Mouse (Mus musculus) intestine, embryonic 16.5 days (tissue): ENCODE results near the gene Immp2l. TPM values are rescaled to one million over a fixed set of nuclear protein-coding genes. Genes with fewer than 3 reads are reported as not detected.
"Not testable (repeated sequence)": the region's sequence is repeated elsewhere in the genome, so short reads cannot be mapped to it uniquely, and the experiment has no call there.

ENCODE experiments used
- ATAC-seq: fragments of 200-750 bp; cut with Nextera tagmentation; 2 replicates; pipeline ENCODE4 v1.8.0; 2017; ENCODE audit warnings: moderate TSS enrichment, moderate library complexity
- H3K27ac ChIP-seq: fragments of 300-500 bp; sonication (generic); 2 replicates; pipeline ENCODE4 v1.5.1; 2014; ENCODE audit warnings: mild to moderate bottlenecking, low read length
- H3K27me3 ChIP-seq: fragments of 300-500 bp; sonication (generic); replicated peaks from 2 replicates; pipeline ENCODE4 v1.6.1; 2014; ENCODE audit warnings: low read length, control low read depth, mixed read lengths; ENCODE audit not compliant: control insufficient read depth, insufficient read depth
- H3K36me3 ChIP-seq: fragments of 300-500 bp; sonication (generic); 2 replicates; pipeline ENCODE4 v1.6.1; 2014; ENCODE audit warnings: low read length, control low read depth; ENCODE audit not compliant: control insufficient read depth, insufficient read depth
- H3K4me1 ChIP-seq: fragments of 300-500 bp; sonication (generic); 2 replicates; pipeline ENCODE4 v1.6.1; 2014; ENCODE audit warnings: low read length, control low read depth, mixed read lengths; ENCODE audit not compliant: control insufficient read depth, insufficient read depth
- H3K4me2 ChIP-seq: fragments of 300-500 bp; sonication (generic); 2 replicates; pipeline ENCODE4 v1.6.1; 2014; ENCODE audit warnings: low read depth, low read length, control low read depth
- H3K4me3 ChIP-seq: fragments of 300-500 bp; sonication (generic); 2 replicates; pipeline ENCODE4 v1.5.1; 2014; ENCODE audit warnings: mild to moderate bottlenecking, low read length
- H3K9ac ChIP-seq: fragments of 300-500 bp; sonication (generic); 2 replicates; pipeline ENCODE4 v1.6.1; 2014; ENCODE audit warnings: low read depth, low read length
- H3K9me3 ChIP-seq: fragments of 300-500 bp; sonication (generic); 2 replicates; pipeline ENCODE4 v1.6.1; 2016; ENCODE audit warnings: low read length, control low read depth; ENCODE audit not compliant: control insufficient read depth
- whole genome bisulfite sequencing: fragments of 180-500 bp; shearing (Covaris S2); extraction: QIAGEN DNeasy Blood & Tissue Kit; methylation state at CpG from one replicate; pipeline ENCODE4 v1.1.7; 2014; 5-methylcytosine and 5-hydroxymethylcytosine counted together
- polyA plus RNA-seq: library from polyadenylated mRNA; unstranded; fragments of >200 nt; fragmentation: Nextera tagmentation; extraction: Ambion mirVana; gene quantifications from 2 replicates; pipeline ENCODE4 v1.2.1, GENCODE M21; 2015

Gene Immp2l
- polyA plus RNA-seq, 1 experiment from 2014 or later = 36.8 TPM

DNA sequence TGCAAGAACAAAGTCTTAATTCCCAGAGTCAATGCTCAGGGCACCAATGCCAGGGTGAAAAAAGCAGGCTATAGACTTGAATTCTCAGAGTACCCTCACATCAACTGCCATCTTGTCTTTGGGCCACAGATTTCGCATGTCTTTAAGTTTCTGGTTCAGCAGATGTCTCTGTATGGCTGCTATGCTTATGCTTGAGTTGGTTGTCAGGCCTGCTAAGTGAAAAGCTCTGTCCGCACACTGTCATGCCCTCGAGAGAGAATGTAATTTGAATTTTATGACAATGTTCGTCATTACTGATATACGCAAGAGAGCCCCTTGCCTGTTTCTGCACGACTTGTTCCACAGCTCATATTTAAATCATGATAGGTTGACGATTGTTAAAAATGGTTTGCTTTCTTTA is 807.8 kb downstream of the Immp2l start:
- H3K9ac ChIP-seq = no peak overlapping the region
- H3K27ac ChIP-seq = no peak overlapping the region
- 81% methylated on average over 7 of the region's 7 CpGs for WGBS
- no peak overlapping the region for H3K4me3 ChIP-seq
- no peaks in the 10 kb centered on the region for H3K36me3 ChIP-seq
- H3K4me1 ChIP-seq = no peaks in the 10 kb centered on the region
- H3K4me2 ChIP-seq = no peak overlapping the region
- no peak for ATAC-seq
- no peaks in the 10 kb centered on the region for H3K9me3 ChIP-seq
- H3K27me3 ChIP-seq = no peaks in the 10 kb centered on the region

DNA sequence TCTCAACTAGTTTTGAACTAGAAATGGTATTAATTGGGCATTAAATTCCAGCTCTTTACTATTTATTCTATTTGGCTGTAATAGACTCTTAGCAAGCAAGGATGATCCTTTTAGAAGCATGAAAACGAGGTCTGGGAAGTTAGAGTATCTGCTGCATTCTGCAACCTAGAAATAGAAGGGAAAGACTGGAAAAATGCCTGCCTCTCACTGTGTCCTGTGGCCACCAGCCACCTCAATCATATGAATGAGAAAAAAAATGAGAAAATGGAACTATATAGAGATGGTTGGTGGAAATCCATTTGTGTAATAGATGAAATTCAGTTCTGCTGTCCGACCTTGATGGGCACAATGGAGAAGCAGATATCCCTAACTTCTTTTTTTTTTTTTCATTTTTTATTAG is 810.8 kb downstream of the Immp2l start:
- no peak overlapping the region for H3K27ac ChIP-seq
- no peaks in the 10 kb centered on the region for H3K36me3 ChIP-seq
- no peak overlapping the region for H3K4me2 ChIP-seq
- no peaks in the 10 kb centered on the region for H3K27me3 ChIP-seq
- no peaks in the 10 kb centered on the region for H3K4me1 ChIP-seq
- no peaks in the 10 kb centered on the region for H3K9me3 ChIP-seq
- no peak overlapping the region for H3K9ac ChIP-seq
- 78% methylated on average over 2 of the region's 2 CpGs for WGBS
- no peak overlapping the region for H3K4me3 ChIP-seq
- no peak for ATAC-seq

DNA sequence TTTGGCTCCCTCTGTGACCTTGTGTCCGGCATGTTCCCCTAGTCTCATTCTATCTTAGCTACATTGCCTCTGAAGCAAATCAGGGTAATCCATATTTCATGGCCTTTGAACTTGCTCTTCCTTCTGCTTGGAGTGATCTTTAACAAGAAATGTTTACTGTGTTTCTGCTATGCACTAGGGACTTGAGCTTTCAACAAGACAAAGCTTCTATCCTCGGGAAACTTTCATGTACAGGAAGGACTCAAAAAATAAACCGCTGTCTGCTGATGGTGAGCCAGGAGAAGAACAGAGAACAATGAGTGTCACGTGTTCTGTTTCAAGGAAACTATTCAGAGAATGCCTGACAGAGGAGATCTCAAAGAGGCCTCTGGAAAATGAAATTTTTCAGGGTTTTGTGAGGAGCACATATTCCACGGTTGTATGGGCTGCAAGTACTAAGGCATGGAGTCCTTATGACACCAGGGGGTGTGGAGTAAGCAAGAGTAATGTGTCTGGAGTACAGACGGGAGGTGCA is 814.5 kb downstream of the Immp2l start:
- Histone ChIP-seq H3K4me2 (no peak overlapping the region), H3K4me1 (no peaks in the 10 kb centered on the region), H3K4me3 (no peak overlapping the region), H3K36me3 (no peaks in the 10 kb centered on the region), H3K9me3 (no peaks in the 10 kb centered on the region), H3K27ac (no peak overlapping the region), H3K27me3 (no peaks in the 10 kb centered on the region), H3K9ac (no peak overlapping the region)
- WGBS = 60% methylated on average over 6 of the region's 6 CpGs
- no peak for ATAC-seq

DNA sequence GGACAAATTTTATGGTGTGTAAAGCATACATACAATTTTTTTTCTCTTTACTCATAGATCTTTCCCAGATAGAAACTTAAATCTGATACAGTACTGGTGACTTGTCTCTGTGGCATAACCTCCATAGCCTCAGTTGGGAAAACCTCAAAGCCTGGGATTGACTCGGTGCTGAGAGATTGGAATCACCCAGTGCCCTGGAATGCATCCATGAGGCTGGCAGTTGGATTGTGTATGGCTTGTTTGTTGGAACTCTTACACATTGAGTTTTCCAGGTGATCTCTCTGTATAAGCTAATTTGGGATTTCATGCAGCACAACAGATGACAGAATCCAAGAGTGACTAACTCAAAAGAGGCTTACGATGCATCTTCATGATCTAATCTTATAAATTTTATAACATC is 815.4 kb downstream of the Immp2l start:
- H3K9me3 ChIP-seq = no peaks in the 10 kb centered on the region
- no peak for ATAC-seq
- H3K4me3 ChIP-seq = no peak overlapping the region
- H3K9ac ChIP-seq = no peak overlapping the region
- H3K36me3 ChIP-seq = no peaks in the 10 kb centered on the region
- H3K4me1 ChIP-seq = no peaks in the 10 kb centered on the region
- no peaks in the 10 kb centered on the region for H3K27me3 ChIP-seq
- no peak overlapping the region for H3K27ac ChIP-seq
- no peak overlapping the region for H3K4me2 ChIP-seq
- 92% methylated on average over 2 of the region's 2 CpGs for WGBS

DNA sequence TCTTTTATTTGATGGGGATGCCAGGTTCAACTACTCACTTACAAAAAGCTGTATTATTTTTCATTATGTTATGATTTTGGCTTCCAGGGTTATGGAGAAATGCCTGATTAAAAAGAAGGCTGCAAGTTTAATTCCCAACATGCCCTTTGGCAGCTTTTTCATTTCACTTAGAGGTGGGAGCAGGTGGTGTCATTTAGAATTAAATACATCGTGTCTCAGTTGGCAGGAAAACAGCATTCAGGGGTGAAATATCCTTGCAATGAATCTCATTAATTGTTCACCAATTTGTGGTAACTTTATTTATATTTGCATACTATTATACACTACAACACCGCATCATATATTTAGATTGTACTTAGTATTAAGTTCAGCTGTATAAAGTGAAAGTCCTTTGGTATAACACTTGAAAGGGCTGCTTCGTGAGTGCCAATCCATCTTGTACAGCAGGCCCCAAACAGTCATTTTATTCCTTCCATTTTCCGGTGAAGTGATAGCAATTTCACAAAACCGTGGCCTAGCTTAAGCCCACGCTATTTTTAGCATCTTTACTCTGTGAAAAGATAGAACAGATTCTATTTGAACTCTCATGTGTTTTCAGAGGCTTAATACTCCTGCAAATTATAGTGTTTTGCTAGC is 818.9 kb downstream of the Immp2l start:
- Histone ChIP-seq H3K27me3 (no peaks in the 10 kb centered on the region), H3K9me3 (no peaks in the 10 kb centered on the region), H3K36me3 (no peaks in the 10 kb centered on the region), H3K27ac (no peak overlapping the region), H3K9ac (no peak overlapping the region), H3K4me3 (no peak overlapping the region), H3K4me2 (no peak overlapping the region), H3K4me1 (no peaks in the 10 kb centered on the region)
- no peak for ATAC-seq
- 60% methylated on average over 6 of the region's 6 CpGs for WGBS

DNA sequence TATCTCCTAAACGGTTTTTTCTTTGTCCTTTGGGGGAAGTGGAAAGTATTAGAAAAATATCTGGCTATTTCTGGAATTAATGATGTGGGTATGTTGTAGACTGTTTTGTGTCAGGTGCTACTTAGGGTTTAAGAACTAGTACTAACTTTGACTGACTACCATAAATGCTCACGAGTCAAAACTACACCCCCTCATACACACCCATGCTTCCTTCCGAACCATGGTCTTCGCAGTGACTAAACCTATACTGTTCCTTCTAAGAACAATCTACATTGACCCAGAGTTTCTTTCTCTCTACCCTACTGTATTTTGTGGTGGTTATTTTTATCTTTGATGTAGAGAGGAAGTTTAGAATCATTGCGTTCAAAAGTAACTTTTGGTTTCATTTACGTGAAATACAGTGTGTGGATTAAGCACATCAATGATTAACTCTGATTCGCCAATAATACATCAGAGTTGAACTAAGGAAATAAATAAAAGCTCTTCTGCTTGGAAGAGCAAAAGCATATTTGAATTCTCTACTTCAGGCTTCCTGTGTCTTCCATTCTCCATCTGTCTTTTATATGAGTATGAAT is 828.1 kb downstream of the Immp2l start:
- no peaks in the 10 kb centered on the region for H3K36me3 ChIP-seq
- H3K27ac ChIP-seq = no peak overlapping the region
- no peaks in the 10 kb centered on the region for H3K4me1 ChIP-seq
- H3K4me2 ChIP-seq = no peak overlapping the region
- WGBS = 83% methylated on average over 7 of the region's 7 CpGs
- H3K9ac ChIP-seq = no peak overlapping the region
- ATAC-seq = no peak
- no peaks in the 10 kb centered on the region for H3K9me3 ChIP-seq
- H3K27me3 ChIP-seq = no peaks in the 10 kb centered on the region
- H3K4me3 ChIP-seq = no peak overlapping the region

DNA sequence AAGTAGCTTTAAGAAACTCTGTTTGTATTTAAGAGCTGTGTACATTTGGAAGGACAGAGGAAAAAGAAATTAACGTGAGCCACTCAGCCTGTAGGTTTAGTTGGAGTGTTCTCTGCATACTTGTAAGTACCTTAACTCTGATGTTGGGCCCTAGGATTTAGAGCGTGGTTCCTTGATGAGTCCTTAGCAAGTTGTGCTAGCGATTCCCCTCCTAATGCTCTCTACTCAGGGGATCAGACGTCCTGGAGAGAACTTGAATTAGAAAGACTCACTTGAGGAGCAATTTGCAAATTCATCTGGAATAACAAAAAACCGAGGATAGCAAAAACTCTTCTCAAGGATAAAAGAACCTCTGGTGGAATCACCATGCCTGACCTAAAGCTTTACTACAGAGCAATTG is 835.8 kb downstream of the Immp2l start:
- not testable (repeated sequence) for H3K36me3 ChIP-seq, H3K4me1 ChIP-seq, H3K27me3 ChIP-seq, H3K4me3 ChIP-seq, ATAC-seq, H3K4me2 ChIP-seq, H3K27ac ChIP-seq, H3K9ac ChIP-seq, H3K9me3 ChIP-seq
- 47% methylated on average over 5 of the region's 5 CpGs for WGBS

DNA sequence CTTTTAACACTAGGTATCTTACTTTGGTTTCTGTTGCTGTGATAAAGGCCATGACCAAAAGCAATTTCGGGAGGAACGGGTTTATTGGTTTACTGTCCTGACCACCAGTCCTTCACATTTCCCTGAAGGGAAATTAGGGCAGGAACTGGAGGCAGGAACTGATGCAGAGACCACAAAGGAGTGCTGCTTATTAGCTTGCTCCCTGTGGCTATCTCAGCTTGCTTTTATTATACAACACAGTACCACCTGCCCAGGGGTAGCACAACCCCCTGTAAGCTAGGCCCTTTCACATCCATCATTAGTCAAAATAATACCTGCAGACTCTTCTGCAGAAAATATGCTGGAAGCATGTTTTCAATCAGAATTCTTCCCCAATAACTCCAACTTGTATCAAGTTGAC is 844.4 kb downstream of the Immp2l start:
- Histone ChIP-seq H3K9ac (no peak overlapping the region), H3K27ac (no peak overlapping the region), H3K4me3 (no peak overlapping the region), H3K27me3 (no peaks in the 10 kb centered on the region), H3K4me2 (no peak overlapping the region), H3K4me1 (no peaks in the 10 kb centered on the region), H3K9me3 (0 out of 2 replicates have a peak, but pooled peaks cover 3% of the 10 kb centered on the region), H3K36me3 (no peaks in the 10 kb centered on the region)
- WGBS = 86% methylated on average over 2 of the region's 2 CpGs
- ATAC-seq = no peak

DNA sequence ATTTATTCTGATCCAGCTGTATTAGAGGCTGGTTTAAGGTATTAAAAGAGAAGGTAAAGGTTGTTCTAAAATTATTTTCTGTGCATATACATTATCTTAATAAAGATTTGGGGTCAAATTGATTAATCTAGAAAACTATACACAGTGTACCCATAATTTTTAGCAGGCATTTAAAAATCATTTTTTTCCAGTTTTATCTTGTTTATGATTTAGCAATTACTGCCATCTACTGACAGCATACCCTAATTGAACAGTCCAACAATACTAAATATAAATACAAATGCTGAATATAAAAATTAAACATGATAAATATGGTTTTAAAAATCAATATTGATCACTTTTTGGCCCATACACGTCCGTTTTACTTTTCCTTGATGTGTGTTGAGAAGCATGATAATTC is 850.1 kb downstream of the Immp2l start:
- Histone ChIP-seq H3K27me3 (no peaks in the 10 kb centered on the region), H3K4me2 (no peak overlapping the region), H3K9ac (no peak overlapping the region), H3K9me3 (no peaks in the 10 kb centered on the region), H3K27ac (no peak overlapping the region), H3K36me3 (no peaks in the 10 kb centered on the region), H3K4me1 (no peaks in the 10 kb centered on the region), H3K4me3 (no peak overlapping the region)
- 79% methylated on average over 2 of the region's 2 CpGs for WGBS
- ATAC-seq = no peak
